Mouse (Mus musculus) left cerebral cortex, postnatal 10 days (tissue): ENCODE results near the gene Krtcap2. TPM values are rescaled to one million over a fixed set of nuclear protein-coding genes. Genes with fewer than 3 reads are reported as not detected.

ENCODE experiments used
- DNase-seq, 2 experiments: peaks; one replicate each; pipeline ENCODE4 v3.0.0; 2021 to 2022; ENCODE audit warnings: low spot score in 2 of 2, mixed read lengths in 1 of 2; ENCODE audit errors: extremely low spot score in 1 of 2
- intact Hi-C: fragments of 180-260 bp; cut with DNase I; formaldehyde crosslinking; loops from one replicate; pipeline ENCODE4 v1.15.1; 2025
- microRNA-seq: library from miRNA; unstranded; fragments of <30 nt; microRNA quantifications from one replicate; pipeline ENCODE4 v1.2.0, GENCODE M21; 2022
- total RNA-seq, 2 experiments: library from RNA; stranded (reverse); gene quantifications; 2 replicates each; pipeline ENCODE4 v1.2.3; 2021

The Krtcap2 gene
- total RNA-seq, 2 experiments from 2014 or later = 72.1 to 92.1 TPM

DNA sequence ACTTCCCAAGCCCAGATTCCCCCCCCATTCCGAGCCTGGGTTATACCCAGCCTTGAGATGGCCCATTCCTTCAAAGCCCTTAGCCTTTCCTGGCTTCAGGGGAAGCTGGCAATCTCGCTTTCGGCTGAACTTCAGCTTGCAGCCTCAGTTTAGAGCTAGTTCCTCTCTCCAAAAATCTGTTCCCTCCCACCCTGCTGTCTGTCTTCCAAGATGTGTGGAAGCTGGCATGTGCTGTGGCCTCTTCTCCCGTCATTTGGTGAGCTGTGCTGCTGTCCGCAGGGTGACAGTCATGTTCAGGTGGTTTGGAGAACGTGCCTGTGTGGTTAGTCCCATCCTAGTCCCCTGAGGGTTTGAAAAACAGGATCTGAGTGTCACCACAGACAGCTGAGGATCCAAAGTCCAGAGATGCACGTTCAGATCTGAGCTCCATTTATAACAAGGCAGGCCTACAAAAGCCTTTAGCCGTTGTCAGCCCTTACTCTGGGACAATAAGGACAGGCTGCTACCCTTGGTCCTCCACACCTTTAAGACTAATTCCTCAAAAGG lies 50.0 kb downstream of the Krtcap2 start:
- DNase-seq = no peak
- intact Hi-C loops = loop anchor here (5.0 kb wide), 1 partner anchor 43 kb away; no protein-coding TSS in a partner anchor

- intact Hi-C loops = loop anchor here (5.0 kb wide), 1 partner anchor 45 kb away; no protein-coding TSS in a partner anchor
- no peak for DNase-seq
Measured at GRCm38 (mm10) chr3:89296761-89297396, 51.1 kb downstream of the Krtcap2 start.

- DNase-seq = no peak
- intact Hi-C loops = loop anchor here (5.0 kb wide), 1 partner anchor 47 kb away; no protein-coding TSS in a partner anchor
Measured at GRCm38 (mm10) chr3:89298908-89299307, 53.1 kb downstream of the Krtcap2 start.

DNA sequence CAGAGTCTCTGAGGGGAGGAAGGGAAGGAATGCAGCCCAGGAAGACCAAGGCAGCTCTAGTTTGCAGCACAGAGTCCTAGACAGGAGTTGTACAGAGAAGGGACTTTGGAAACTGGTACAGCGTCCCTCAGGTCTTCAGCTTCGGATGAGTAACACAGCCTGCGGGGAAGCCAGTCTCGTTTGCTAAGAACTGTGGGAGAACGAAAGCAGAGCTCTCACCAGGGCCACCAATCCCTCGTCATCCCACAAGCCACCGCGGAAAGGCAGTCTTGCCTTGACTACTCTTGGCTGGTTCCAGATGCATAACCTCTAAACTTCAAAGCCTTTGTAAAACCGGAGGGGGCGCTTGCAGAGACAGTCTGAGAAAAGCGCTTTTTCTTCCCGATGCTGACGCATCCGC lies 53.7 kb downstream of the Krtcap2 start:
- intact Hi-C loops = loop anchor here (5.0 kb wide), 1 partner anchor 47 kb away; no protein-coding TSS in a partner anchor
- DNase-seq = peak in 1 of 2 experiments; percentile 49

Small RNA genes within 50 kb of the gene (microRNA-seq; reads per million reads assigned to microRNA genes)
- gene Mir92b = 4,822 reads per million, percentile 91 among the genes with 10 or more reads in this experiment

Other genes starting within 250 kb of the Krtcap2 start
- 100 to 1,000 TPM; 208 to 210 TPM for gene Rusc1, start 152.7 kb upstream of the Krtcap2 start, total RNA-seq
- under 1 TPM in 1 of 2 experiments, not detected in 1; 0.19 TPM for gene Gm43738, start 144.9 kb upstream of the Krtcap2 start, total RNA-seq
- gene Fdps, start 144.0 kb upstream of the Krtcap2 start, total RNA-seq = 100 to 1,000 TPM; 165 to 177 TPM
- gene Pklr, start 109.8 kb upstream of the Krtcap2 start, total RNA-seq = not detected
- 10 to 100 TPM; 37.0 to 48.6 TPM for gene Hcn3, start 85.8 kb upstream of the Krtcap2 start, total RNA-seq
- gene Clk2, start 81.2 kb upstream of the Krtcap2 start, total RNA-seq = 10 to 100 TPM; 42.3 to 47.3 TPM
- 10 to 100 TPM; 80.5 to 81.1 TPM for gene Scamp3, start 68.5 kb upstream of the Krtcap2 start, total RNA-seq
- gene Fam189b, start 62.8 kb upstream of the Krtcap2 start, total RNA-seq = 10 to 100 TPM; 59.6 to 66.2 TPM
- gene Gba, start 43.0 kb upstream of the Krtcap2 start, total RNA-seq = 10 to 100 TPM; 66.2 to 68.0 TPM
- 10 to 100 TPM; 27.8 to 31.4 TPM for gene Thbs3, start 30.8 kb upstream of the Krtcap2 start, total RNA-seq
- 100 to 1,000 TPM in 1 of 2 experiments, 10 to 100 TPM in 1; 98.6 to 102 TPM for gene Mtx1, start 18.9 kb upstream of the Krtcap2 start, total RNA-seq
- 1 to 10 TPM in 1 of 2 experiments, under 1 TPM in 1; 0.58 to 1.8 TPM for gene Muc1, start 16.9 kb upstream of the Krtcap2 start, total RNA-seq
- 100 to 1,000 TPM; 112 to 118 TPM for gene Trim46, start 343 bp downstream of the Krtcap2 start, total RNA-seq
- 10 to 100 TPM; 47.1 to 51.1 TPM for gene Dpm3, start 13.4 kb downstream of the Krtcap2 start, total RNA-seq
- gene Slc50a1, start 24.6 kb downstream of the Krtcap2 start, total RNA-seq = 10 to 100 TPM; 17.9 to 22.3 TPM
- 1 to 10 TPM; 3.3 to 4.4 TPM for gene Efna1, start 35.2 kb downstream of the Krtcap2 start, total RNA-seq
- gene Efna3, start 77.0 kb downstream of the Krtcap2 start, total RNA-seq = 10 to 100 TPM; 47.7 to 56.7 TPM
- 1 to 10 TPM in 1 of 2 experiments, under 1 TPM in 1; 0.34 to 1.1 TPM for gene Efna4, start 92.1 kb downstream of the Krtcap2 start, total RNA-seq
- gene Adam15, start 104.0 kb downstream of the Krtcap2 start, total RNA-seq = 10 to 100 TPM; 93.0 to 96.9 TPM
- under 1 TPM; 0.39 to 0.41 TPM for gene Dcst2, start 116.0 kb downstream of the Krtcap2 start, total RNA-seq
- not detected for gene Dcst1, start 119.3 kb downstream of the Krtcap2 start, total RNA-seq
- gene Zbtb7b, start 148.8 kb downstream of the Krtcap2 start, total RNA-seq = 1 to 10 TPM; 6.9 TPM
- not detected for gene Lenep, start 156.8 kb downstream of the Krtcap2 start, total RNA-seq
- 10 to 100 TPM; 31.9 to 32.7 TPM for gene Flad1, start 165.9 kb downstream of the Krtcap2 start, total RNA-seq
- gene Cks1b, start 172.4 kb downstream of the Krtcap2 start, total RNA-seq = 1 to 10 TPM; 7.4 to 8.0 TPM
- 10 to 100 TPM; 12.2 to 13.8 TPM for gene Shc1, start 172.5 kb downstream of the Krtcap2 start, total RNA-seq
- gene Pygo2, start 184.2 kb downstream of the Krtcap2 start, total RNA-seq = 10 to 100 TPM; 46.0 to 50.6 TPM
- gene Pbxip1, start 190.7 kb downstream of the Krtcap2 start, total RNA-seq = 10 to 100 TPM; 32.8 to 33.8 TPM
- 10 to 100 TPM; 43.4 to 45.9 TPM for gene Pmvk, start 208.6 kb downstream of the Krtcap2 start, total RNA-seq